Mouse (Mus musculus) spleen, adult 2 months (tissue): Measurements from ENCODE around the gene Prkcz.

Experiments
- CTCF ChIP-seq: fragments of 200-500 bp; IDR thresholded peaks from 2 replicates; pipeline ENCODE4 v1.5.1; 2011; ENCODE audit warnings: mild to moderate bottlenecking, inconsistent platforms; ENCODE audit not compliant: insufficient read depth, insufficient read length, insufficient replicate concordance; ENCODE audit errors: extremely low read depth
- POLR2A ChIP-seq: fragments of 200-500 bp; IDR thresholded peaks from 2 replicates; pipeline ENCODE4 v1.6.1; 2011; ENCODE audit warnings: low read depth, low read length, inconsistent platforms

DNA sequence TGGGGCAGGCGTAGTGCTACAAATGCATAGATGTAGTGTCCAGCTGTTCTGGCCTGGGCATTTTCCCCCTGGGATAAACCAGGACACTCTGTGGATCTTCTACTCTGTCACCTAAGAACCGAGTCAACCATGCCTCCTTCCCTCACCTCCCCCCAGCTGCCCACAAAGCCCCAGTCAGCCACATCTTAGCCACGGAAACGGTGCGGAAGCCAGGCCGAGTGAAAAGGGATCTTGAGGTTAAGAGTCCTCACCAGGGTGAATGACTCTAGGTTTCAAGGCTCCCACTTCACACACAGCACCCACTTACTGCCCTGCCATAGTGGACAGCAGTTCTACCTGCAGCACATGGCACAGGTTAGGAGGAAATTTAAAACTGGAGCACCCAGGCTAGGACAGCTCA, 7.1 kb downstream of the Prkcz start:
- no peak for TF ChIP-seq CTCF
- no peak for TF ChIP-seq POLR2A
